Mouse (Mus musculus): Measurements from ENCODE around the gene Tdp1.

Tdp1 gene

DNA sequence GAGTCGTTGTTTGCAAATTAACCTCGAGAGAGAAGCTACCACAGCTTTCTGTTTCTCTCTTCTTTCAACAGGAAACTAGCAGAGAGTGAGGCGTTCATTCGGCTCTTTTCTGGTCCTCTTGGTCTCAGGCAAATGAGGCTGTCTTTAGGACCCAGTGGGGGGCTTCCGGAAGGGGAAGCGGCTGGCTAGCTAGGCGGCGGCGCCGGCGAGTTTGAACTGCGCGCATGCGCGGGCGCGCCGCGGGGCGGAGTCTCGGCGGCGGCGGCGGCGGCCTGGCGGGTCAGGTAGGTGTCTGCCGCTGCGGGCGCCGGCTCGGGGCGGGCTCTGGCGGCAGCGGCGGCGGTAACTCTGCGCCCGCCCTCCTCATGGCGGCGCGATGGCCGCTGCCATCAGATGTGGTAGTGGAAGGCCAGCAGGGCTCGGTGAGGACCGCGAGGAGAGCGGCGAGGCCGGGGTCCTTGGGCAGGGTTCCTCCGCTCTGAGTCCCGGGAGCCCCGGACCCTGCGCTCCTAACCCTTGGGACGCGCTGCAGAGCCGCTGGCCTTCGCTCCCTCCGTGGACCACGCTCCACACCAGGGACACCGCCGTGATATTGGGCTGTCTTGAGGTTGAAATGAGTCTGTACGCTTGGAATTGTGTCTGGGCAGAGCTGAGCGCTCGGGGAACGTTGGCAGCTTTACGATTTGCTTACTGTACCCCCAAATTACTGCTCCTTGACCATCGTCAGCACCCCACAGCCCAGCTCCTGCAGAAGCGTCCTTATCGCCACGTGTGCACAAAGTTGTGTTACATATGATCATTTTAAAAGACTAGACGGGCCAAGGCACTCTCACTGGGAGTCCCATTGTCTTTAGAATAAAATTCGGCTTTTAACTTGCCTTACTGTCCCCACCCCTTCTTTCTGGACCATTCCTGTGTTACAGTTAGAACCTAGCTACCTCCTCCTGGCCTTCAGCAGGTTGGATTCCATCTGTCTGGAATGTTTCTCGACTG is at the start of gene Tdp1, which contains the start of gene Efcab11:
Gene Tdp1, plus strand, starts transcription at position 249 of the 993 bp plus-strand sequence.
Gene Efcab11, minus strand, starts transcription at position 171 of the 993 bp plus-strand sequence.
- DNase-seq (ENCODE audit: low read depth, low spot score), result peak; percentile 85

DNA sequence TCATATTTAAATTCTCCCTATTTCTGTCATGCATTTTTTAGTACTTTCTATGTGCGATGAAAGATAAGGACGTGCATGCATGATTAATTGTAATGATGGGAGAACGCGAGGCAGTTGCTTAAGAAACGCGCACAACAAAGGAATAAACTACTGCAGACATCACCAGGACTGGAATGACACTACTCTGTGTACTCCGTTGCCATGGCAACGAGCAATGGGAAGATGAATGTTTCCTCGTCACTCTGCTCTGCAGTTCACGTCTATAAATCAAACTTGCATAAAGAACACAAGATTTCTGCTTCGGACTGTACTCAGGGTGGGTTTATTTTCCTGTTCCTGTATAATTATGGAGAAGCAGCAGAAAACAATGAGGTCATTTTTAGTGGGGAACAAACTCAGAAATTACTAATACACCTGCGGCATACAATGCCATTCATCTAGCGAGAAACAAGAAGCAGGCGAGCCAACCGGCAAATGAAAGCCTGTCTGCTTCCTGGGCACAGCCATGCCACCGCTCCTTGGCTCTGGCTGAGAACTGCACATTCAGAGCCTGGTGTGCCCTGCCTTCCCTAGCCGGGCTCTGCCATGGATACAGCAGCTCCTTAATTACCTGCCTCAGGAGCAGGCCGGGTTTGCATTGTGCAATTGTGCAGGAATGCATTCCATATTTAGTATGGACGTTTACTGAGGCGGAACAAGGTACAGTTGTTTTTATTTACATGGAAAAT is 47.7 kb upstream of the Tdp1 start:
- DNase-seq (ENCODE audit: low read depth, low spot score), result no peak

DNA sequence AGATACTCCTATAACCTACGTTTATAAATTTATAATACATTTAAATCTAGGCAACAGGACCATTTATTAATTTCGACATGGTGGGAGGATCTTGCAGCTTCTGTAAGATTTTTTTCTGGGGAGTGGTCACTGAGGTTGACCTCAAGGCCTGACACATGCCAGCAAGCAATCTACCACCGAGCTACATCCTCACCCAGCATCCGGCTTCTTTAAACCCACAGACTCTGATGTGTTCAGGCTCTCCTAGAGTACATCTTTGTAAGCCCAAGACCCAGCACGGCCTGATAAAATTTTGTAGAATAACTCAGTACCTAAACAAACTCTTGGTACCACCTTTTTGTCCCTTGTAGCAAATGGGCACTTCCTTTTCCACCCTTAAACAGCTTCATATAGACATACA is 46.8 kb upstream of the Tdp1 start:
- DNase-seq (ENCODE audit: low read depth, low spot score), result no peak

DNA sequence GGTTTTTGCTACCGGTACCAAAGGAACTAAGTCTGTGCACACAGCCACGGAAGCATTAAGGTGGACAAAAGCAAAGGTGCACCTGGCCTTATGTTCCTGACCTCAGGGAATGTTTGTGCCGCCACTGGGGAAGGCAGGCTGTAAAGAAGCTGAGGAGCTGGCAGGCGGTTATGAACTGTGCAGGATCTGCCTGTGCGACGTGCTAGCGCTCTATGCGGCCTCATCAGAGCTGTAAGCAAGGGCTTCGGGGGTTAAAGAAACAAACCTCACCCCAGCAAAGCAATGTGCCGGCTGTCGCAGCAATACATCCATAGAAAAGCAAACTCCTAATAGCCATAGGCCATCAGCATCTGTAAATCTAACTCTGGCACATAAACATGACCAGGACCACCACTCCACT is 46.2 kb upstream of the Tdp1 start:
- no peak for DNase-seq (ENCODE audit: low read depth, low spot score)

DNA sequence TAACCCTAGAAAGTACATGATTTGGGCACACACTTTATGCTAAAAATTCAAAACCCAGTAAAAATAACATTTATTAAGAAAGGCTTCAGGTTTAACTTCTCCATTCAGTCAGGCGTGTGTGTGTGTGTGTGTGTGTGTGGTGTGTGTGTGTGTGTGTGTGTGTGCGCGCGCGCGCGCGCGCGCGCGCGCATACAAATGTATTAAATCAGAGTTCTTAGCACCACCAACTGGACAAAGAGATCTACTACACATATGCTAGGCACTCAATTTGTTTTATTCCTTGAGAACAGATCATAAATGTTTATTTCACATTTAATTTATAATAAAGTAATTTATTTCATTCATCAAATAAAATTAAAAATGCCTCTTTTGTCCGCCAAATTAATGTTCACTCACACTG is 45.6 kb upstream of the Tdp1 start:
- DNase-seq (ENCODE audit: low read depth, low spot score), result no peak

DNA sequence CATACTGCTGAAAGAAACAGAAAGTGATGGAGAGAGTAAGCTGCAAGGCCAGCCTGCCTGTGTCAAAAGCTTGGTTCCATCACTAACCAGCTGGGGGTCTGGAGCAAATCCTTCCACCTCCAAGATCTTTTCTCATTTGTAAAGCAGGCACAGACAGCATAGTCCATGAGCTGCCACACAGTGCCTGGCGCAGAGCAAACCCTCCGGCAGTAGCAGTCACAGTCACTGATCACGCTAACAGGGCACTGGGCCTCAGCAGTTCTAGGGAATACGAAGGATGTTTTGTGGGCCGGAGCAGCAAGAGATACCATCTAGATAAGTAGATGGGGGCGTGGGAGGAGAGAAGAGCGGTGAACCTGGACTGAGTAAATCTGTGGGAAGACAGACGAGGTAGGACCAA is 39.4 kb upstream of the Tdp1 start:
- no peak for DNase-seq (ENCODE audit: low read depth, low spot score)

DNA sequence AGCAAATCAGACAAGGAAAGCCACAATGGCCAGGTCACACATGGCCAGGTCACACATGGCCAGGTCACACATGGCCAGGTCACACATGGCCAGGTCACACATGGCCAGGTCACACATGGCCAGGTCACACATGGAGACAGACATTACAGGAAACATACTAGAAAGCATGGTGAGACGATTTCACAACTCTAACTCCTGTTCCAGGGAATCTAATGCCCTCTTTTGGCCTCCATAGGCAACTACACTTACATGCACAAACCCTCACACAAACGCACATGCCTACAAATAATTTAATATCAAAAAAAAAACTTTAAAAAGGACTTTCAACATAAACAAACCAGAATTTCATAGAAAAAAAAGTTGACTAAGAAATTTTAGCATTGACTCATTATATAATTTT is 34.3 kb upstream of the Tdp1 start:
- no peak for DNase-seq (ENCODE audit: low read depth, low spot score)

DNA sequence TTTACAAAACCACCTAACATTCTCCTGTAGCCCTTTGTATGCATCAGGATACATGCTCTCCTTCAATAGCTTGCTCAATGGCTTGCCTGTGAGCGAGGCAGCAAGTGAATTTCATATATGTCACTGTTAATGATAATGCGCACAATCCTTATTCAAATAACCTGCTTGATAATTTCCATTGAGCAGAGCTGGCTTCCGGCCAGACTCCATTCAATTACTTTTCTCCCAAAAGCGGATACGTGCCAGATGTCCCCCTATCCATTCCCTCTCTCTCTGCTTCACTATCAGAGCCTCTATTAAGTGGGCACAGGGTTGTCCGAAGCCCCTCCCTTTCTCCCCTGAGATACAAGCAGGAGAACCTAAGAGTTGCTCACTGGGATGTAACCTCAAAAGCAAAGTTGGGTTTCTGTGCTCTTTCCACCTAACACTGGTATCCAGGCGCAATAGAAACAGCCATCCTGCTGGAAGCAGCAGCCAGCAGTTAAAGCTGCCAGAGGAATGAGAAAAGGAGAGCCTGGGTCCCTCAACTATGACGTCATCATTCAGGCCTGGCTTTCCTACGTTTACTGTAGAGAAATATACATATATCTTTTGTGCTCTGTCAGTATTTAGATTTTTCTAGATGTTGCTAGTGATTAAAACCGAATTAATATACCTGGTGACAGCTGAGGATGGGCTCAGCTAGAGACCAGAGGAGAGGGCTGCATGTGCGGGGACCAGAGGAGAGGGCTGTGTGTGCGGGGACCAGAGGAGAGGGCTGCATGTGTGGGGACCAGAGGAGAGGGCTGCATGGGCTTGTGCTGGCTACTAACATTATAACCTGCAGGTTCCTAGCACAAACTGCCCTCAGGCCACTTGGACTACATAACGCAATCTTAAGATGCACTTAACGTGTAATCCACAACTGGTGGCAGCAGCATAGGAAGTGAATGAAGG is 30.7 kb upstream of the Tdp1 start:
- DNase-seq (ENCODE audit: low read depth, low spot score), result no peak

DNA sequence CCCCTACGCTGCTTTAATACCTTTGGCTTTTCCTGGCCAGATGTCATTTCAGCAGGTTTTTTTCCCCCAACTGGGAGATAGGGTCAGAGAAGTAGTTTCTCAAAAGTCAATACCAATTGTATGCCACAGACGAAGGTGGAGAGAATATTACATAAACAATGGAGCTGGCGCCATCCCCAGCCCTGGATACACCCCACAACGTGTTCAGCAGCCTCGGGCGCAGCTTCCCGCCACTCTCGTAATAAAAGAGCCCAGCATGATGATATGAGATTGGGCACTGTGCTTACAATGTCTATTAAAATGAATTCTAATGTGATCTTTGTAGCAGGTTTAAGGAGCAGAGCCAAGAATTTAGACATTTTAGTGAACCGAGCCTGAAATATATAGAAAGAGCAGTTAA is 28.3 kb upstream of the Tdp1 start:
- no peak for DNase-seq (ENCODE audit: low read depth, low spot score)

DNA sequence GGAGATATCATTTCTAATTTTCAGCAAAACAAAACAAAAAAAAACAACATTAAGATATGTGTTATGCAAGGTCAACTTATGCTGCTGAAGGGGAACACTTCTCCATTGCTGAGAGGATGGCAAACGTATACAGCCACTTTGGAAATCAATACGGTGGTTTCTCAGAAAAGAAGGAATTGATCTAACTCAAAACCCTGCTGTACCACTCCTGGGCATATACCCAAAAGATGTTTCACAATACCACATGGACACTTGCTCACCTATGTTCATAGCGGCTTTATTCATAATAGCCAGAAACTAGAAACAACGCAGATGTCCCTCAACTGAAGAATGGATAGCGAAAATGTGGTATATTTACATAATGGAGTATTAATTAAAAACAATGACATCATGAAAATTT is 25.7 kb upstream of the Tdp1 start:
- no peak for DNase-seq (ENCODE audit: low read depth, low spot score)

DNA sequence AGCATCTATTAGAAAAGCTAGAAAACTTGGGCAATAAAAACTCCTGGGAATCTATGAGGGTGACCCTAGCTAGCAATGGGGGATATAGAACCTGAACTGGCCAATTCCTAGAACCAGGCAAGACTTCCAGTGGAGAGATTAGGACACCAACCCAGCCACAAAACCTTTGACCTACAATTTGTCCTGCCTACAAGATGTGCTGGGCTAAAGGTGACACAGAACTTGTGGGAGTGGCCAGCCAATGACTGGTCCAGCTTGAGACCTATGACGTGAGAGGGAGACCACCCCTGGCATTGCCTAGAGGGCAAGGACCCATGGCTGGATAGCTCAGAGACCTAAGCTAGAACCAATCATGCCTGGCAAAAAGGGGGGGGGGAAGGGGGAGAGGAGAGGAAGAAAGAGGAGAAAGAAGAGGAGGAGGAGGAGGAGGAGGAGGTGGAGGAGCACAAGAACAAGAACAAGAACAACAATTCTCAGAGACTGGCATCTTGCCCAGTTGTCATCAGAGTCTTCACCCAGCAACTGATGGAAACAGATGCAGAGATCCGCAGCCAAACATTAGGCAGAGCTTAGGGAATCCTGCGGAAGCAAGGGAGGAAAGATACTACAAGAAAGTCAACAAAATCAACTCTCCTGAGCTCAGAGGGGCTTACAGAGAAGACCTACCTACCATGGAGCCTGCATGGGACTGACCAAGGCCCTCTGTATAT is 24.8 kb upstream of the Tdp1 start:
- DNase-seq (ENCODE audit: low read depth, low spot score), result no peak

DNA sequence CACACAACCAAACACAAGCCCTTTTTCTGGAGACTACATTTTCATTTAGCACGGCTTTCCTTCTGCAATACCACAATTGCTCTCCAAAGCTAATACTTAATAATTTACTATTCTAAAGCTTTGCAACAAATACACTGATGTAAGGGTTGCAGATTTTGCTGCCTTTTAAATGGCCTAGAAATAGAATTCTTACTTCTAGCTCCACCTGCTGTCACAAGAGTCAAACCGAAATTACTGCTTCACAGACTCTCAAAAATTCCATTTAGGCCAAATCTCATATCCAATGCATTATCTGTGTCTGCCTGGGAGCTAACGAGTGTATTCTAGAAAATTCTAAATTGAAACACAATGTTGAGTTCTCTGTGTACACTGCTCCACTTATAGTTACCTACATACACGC is 23.3 kb upstream of the Tdp1 start:
- no peak for DNase-seq (ENCODE audit: low read depth, low spot score)

DNA sequence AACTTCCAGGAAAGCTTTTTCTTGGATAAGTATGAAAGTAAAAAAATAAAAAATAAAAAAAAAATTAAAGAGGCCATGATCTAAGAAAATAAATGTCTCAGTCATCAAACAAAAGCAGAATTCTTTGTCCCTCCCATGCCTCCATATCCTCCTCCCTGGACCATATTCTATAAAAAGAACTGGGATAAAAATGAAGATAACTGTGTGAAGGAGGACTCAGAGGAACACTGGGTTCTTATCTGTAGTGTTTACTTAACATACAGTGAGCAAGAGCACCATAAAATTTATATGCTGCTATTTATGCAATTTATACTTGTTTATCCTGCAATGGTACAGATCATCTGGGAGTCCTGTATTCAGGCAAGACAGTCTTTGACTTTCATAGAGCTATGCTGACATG is 19.7 kb upstream of the Tdp1 start:
- DNase-seq (ENCODE audit: low read depth, low spot score), result no peak

DNA sequence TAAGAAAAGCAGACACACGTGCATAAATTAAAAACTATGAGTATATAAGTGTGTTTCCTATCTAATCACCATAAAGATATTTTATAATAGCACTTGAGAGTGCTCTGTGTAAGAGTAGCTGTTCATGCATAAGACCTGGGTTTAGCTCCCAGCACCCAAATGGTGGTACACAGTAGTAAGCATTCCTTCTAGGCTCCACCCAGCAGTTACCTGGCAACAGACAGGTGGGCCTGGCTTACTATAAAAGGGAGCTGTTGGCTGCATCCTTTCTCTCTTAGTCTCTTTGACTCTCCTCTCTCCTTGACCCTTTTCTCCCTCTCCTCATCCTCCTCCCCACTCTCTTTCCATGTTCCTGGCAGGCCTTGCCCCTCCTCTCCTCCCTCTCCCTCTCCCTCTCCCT is 15.5 kb upstream of the Tdp1 start:
- DNase-seq (ENCODE audit: low read depth, low spot score), result no peak

DNA sequence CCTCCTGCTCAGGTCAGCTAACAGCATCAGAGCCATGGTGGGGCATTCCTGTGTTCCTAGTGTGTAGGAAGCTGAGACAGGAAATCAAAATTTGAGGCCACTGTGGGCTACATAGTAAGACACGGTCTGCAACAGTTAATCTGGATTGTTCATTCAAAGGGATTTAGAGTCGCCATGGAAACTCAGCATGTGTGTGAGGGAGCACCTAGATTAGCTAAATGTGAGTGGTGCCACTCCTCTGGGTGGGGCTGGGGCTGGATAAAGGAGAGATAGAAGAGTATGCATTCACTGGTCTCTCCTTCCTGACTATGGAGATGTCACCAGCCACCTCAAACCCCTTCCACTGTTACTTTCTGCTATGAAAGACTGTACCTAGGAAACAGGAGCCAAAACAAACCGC is 10.9 kb upstream of the Tdp1 start:
- DNase-seq (ENCODE audit: low read depth, low spot score), result no peak

DNA sequence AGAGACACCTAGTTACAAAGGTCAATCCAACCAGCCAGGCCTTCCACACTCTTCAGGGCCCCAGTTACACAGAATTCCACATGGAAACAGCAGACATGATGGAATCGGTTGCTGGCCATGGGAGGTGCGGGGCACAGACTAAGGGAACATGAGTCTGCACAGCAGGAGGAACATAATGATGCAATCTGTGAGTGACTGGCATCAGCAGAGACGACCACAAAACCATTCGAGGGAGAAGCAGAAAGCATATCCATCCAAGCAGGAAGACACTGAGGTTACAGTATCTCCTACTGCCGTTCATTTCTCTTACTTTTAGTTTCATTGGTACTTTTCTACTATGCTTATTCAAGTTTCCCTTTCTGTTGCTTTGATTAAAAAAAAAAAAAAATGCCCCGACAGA is 9.7 kb upstream of the Tdp1 start:
- DNase-seq (ENCODE audit: low read depth, low spot score), result no peak

DNA sequence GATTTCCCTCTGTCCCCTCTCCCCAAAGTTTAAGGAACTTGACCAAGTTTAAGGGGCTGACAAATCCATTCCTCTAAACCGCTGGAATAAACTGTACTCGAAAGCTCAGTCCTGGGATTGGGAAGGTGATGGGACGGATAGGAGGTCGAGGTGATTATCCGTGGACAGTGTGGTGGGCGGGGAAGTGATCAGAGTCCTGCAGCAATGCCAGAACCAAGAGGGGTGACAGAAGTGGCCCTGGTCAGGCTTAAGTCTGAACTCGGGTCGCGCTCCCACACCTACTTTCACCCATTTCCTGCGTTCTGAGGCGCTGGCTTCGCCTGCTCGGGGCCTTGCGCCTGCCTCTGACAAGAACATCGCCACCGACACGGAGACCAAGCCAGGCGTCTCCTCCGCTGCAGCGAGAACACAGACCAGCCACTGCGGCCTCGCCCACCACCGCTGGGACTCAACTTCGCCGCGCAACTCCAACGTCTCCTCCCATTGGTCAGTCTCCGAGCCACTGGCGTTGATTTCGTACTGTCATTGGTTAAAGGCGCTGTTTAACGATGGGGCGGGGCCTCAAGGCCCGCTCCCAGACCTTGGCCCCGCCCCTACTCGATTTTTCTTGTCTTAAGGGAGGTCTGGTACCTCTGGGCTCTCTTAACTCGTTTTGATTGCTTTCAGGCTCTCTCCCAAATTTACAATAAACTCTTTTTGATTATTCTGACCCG is 1.2 kb upstream of the Tdp1 start:
- DNase-seq (ENCODE audit: low read depth, low spot score), result peak; percentile 97

DNA sequence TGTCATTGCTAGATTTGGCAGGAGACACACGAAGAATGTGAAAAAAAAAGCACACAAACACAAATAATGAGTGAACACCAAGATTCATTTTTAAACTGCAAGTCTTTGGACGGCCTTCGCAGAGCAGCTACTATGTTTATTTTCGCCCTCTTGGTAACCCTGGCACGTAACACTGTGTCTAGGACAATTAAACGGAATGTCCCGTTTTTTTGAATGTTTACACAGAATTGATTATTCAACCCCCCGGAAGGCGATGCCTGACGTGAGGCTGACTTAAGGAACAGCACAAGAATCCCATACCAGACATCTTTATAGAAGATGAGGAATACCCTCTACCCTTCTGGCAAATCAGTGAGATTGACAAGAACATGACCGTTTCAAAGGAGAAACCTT is 608 bp upstream of the Tdp1 start:
- DNase-seq (ENCODE audit: low read depth, low spot score), result no peak

DNA sequence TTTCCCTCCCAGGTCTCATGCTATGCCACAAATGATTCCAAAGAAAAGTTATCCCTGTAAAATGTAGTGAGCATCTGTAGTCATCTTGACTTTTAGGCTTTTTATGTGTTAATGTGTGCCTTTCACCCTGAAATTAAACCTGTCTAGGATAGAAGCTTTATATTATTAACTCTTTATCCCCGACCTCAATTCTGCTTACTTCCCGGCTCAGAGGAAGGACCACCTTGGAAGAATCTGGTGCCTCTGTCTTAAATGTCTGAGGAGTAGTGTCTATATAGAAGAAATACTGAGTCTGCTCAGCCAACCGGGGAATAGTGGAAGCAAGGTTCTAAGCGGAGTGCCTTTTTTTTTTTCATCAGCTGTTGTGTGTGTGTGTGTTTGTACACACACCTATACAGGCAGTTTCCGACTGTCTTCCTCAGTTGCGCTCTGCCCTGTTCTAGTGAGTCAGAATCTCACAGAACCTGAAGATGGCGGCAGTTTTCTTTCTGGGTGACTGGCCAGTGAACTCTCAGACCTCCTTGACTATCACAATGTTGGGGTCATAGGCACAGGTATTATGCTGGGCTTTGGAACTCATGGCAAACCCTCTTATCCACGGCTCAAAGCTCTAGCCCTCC is 1.1 kb downstream of the Tdp1 start:
- no peak for DNase-seq (ENCODE audit: low read depth, low spot score)

DNA sequence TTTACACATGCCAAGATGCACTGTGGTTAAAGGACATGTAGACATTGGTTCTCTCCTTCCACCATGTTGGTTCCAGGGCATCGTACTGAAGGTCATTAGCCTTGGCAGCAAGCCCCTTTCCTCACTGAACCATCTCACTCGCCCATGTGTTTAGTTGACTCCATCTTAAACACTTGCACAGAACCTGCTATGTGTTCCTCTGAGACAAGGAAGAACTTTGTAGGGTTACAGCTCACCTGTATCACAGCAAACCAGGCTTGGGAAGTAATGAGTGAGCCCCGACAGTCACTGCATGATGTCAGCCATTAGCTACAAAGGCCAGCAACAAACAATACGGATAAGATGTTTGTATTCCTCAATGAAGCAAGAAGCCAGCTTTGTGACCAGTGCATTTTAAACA is 13.5 kb downstream of the Tdp1 start:
- DNase-seq (ENCODE audit: low read depth, low spot score), result no peak

All from c-Kit-negative CD71-positive TER-119-positive erythroid progenitor cells, embryonic 14.5 days (primary cell).